Mouse (Mus musculus) heart, embryonic 12.5 days (tissue): ENCODE measurements at regions not wholly inside any gene's neighbourhood (a gene's known extent, or its start where the extent isn't known, plus 50 kb on each side); places are given as distances from the start of the nearest gene placed in this dataset.

Experiments
- ATAC-seq: fragments of 200-750 bp; cut with Nextera tagmentation; 2 replicates; pipeline ENCODE4 v1.8.0; 2017; ENCODE audit warnings: moderate TSS enrichment, moderate library complexity; ENCODE audit not compliant: insufficient number of reproducible peaks, low FRiP score
- H3K27ac ChIP-seq: fragments of 300-500 bp; sonication (generic); 2 replicates; pipeline ENCODE4 v1.5.1; 2016; ENCODE audit warnings: mild to moderate bottlenecking, moderate library complexity; ENCODE audit not compliant: poor library complexity, severe bottlenecking
- H3K27me3 ChIP-seq: fragments of 300-500 bp; sonication (generic); replicated peaks from 2 replicates; pipeline ENCODE4 v1.6.1; 2016; ENCODE audit warnings: mild to moderate bottlenecking, moderate library complexity
- H3K36me3 ChIP-seq: fragments of 300-500 bp; sonication (generic); 2 replicates; pipeline ENCODE4 v1.6.1; 2016; ENCODE audit warnings: mild to moderate bottlenecking, moderate library complexity
- H3K4me1 ChIP-seq: fragments of 300-500 bp; sonication (generic); replicated peaks from 2 replicates; pipeline ENCODE4 v1.6.1; 2016; ENCODE audit warnings: mild to moderate bottlenecking
- H3K4me2 ChIP-seq: fragments of 300-500 bp; sonication (generic); 2 replicates; pipeline ENCODE4 v1.6.1; 2016; ENCODE audit warnings: mild to moderate bottlenecking, moderate library complexity
- H3K4me3 ChIP-seq: fragments of 300-500 bp; sonication (generic); 2 replicates; pipeline ENCODE4 v1.5.1; 2016; ENCODE audit warnings: mild to moderate bottlenecking
- H3K9ac ChIP-seq: fragments of 300-500 bp; sonication (generic); 2 replicates; pipeline ENCODE4 v1.6.1; 2016; ENCODE audit warnings: mild to moderate bottlenecking, moderate library complexity
- H3K9me3 ChIP-seq: fragments of 300-500 bp; sonication (generic); replicated peaks from 2 replicates; pipeline ENCODE4 v1.6.1; 2016; ENCODE audit warnings: mild to moderate bottlenecking, moderate library complexity
- WGBS: fragments of 180-500 bp; shearing (Covaris S2); methylation state at CpG from one replicate; pipeline ENCODE4 v1.1.7; 2016; 5-methylcytosine and 5-hydroxymethylcytosine counted together

DNA sequence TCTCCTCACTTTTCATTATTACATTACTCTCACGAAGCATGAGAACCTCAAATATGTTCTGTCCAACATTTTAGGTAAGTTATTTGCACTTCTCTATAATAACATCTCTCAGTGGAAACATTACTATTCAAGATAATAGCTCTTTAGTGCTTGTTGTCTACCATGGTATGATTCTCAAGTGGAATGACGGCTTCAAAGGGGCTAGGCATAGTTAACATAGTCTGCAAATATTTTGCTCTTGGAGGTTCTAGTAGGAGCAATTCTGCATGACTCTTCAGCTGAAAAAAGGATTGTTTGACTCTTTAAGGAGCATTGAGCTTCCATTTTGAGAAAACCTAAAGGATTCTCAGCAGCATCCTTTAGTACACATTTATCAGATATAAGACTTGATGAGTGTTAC lies 182.5 kb upstream of the Tprg start:
- no peak overlapping the region for H3K9ac ChIP-seq
- H3K36me3 ChIP-seq, result no peaks in the 10 kb centered on the region
- no peaks in the 10 kb centered on the region for H3K4me1 ChIP-seq
- H3K4me3 ChIP-seq, result no peak overlapping the region
- 63% methylated on average over 2 of the region's 2 CpGs for WGBS
- H3K9me3 ChIP-seq, result no peaks in the 10 kb centered on the region
- H3K4me2 ChIP-seq, result no peak overlapping the region
- H3K27ac ChIP-seq, result no peak overlapping the region
- no peak for ATAC-seq
- no peaks in the 10 kb centered on the region for H3K27me3 ChIP-seq

DNA sequence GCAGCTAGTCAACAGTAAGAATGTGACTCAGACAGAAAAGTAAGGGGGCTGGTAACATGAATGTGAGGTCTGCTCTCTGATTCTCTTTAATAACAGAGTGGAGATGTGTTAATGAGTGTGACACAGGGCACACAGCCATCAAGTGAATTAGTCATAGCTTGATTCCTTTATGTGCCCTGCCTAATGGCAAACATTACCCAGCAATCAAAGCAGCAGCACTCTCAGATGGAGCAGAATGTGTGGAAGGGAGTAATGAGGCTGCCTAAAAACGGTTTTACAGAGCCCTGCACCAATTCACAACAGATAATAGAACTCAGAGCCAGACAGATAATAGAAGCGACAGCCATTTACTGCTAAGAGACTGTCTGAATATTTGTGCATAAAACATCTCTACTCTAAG lies 182.0 kb upstream of the Tprg start:
- Histone ChIP-seq H3K9ac (no peak overlapping the region), H3K27ac (no peak overlapping the region), H3K36me3 (no peaks in the 10 kb centered on the region), H3K27me3 (no peaks in the 10 kb centered on the region), H3K4me1 (no peaks in the 10 kb centered on the region), H3K9me3 (no peaks in the 10 kb centered on the region), H3K4me2 (no peak overlapping the region), H3K4me3 (no peak overlapping the region)
- no peak for ATAC-seq
- 44% methylated on average over 2 of the region's 2 CpGs for WGBS

DNA sequence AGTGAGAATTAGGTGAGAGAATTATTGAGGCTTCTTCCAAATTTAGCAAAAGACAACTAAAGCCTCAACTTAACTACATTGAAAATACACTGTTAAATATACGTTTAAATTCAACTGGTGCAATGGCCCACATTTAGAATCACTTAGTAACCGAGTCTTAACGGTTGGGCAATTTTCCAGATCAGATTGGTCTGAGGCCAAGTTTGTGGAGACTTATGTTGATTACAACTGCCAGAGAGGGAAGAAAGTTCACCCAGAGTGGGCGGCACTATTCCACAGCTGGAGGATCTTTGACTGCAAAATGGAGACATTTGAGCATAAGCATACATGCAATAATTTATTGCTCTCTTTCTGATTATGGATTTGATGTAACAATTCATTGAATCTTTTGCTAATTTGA lies 146.5 kb upstream of the Tprg start:
- Histone ChIP-seq H3K4me3 (no peak overlapping the region), H3K4me2 (no peak overlapping the region), H3K4me1 (no peaks in the 10 kb centered on the region), H3K9me3 (no peaks in the 10 kb centered on the region; the same call in 1 of the 2 replicates), H3K9ac (no peak overlapping the region), H3K27me3 (no peaks in the 10 kb centered on the region), H3K36me3 (no peaks in the 10 kb centered on the region), H3K27ac (no peak overlapping the region)
- WGBS, result 62% methylated on average over 4 of the region's 4 CpGs
- no peak for ATAC-seq

- ATAC-seq, result no peak
These were observed 139.1 kb upstream of the Tprg start for GRCm38 (mm10) chr16:25147486-25147885.

DNA sequence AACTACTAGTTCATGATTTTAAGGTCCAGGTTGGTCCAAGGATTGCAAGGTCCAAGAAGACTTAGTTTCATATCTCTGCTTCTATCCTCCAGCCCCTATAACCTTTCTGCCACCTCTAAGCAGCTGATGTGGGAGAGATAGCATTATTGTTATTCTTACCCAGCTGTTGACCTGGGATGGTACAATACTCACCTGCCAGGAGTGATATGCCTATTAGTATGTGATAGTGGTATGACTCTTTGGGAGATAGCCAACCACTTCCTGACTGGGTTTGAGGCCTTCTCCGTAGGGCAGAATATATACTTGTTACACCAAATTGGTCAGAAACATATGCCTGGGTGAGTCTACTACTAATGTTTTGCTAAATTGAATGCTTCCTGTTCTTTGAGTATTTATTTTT lies 137.4 kb upstream of the Tprg start:
- WGBS, result 77% methylated on average over 1 of the region's 1 CpGs
- H3K4me3 ChIP-seq, result no peak overlapping the region
- H3K9ac ChIP-seq, result no peak overlapping the region
- ATAC-seq, result no peak
- no peaks in the 10 kb centered on the region for H3K27me3 ChIP-seq
- H3K4me1 ChIP-seq, result no peaks in the 10 kb centered on the region
- H3K27ac ChIP-seq, result no peak overlapping the region
- no peak overlapping the region for H3K4me2 ChIP-seq
- no peaks in the 10 kb centered on the region for H3K36me3 ChIP-seq
- H3K9me3 ChIP-seq, result no peaks in the 10 kb centered on the region

More at GRCm38 (mm10) chr16:25147486-25147885, 139.1 kb upstream of the Tprg start:
- Histone ChIP-seq H3K4me2 (no peak overlapping the region), H3K9ac (no peak overlapping the region), H3K27ac (no peak overlapping the region), H3K9me3 (no peaks in the 10 kb centered on the region), H3K4me1 (no peaks in the 10 kb centered on the region), H3K27me3 (no peaks in the 10 kb centered on the region), H3K36me3 (no peaks in the 10 kb centered on the region), H3K4me3 (no peak overlapping the region)
- WGBS, result 72% methylated on average over 4 of the region's 4 CpGs

DNA sequence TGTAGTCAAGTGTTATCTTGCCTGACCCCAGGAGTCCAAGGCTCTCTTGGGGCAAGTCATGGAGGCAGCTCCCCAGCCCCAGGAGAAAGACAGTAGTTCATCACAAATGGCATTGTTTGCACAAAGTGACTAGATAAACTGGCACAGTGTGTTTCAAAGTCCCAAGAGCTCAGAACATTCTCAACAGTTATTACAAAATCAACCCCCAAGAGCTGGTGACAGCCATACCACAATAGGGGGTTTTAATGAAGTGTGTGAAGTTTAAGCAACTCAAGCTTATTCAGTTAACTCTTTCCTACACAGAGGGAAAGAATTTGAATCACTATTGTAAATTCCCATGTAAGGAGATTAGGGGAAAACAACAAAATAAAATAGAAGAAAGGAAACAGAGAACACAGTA lies 109.7 kb upstream of the Tprg start:
- no peak overlapping the region for H3K27ac ChIP-seq
- H3K4me3 ChIP-seq, result no peak overlapping the region
- H3K4me2 ChIP-seq, result no peak overlapping the region
- H3K27me3 ChIP-seq, result no peaks in the 10 kb centered on the region
- H3K4me1 ChIP-seq, result peaks cover 3% of the 10 kb centered on the region; the same call in 1 of the 2 replicates
- no peaks in the 10 kb centered on the region for H3K9me3 ChIP-seq
- H3K9ac ChIP-seq, result no peak overlapping the region
- ATAC-seq, result no peak
- H3K36me3 ChIP-seq, result no peaks in the 10 kb centered on the region

DNA sequence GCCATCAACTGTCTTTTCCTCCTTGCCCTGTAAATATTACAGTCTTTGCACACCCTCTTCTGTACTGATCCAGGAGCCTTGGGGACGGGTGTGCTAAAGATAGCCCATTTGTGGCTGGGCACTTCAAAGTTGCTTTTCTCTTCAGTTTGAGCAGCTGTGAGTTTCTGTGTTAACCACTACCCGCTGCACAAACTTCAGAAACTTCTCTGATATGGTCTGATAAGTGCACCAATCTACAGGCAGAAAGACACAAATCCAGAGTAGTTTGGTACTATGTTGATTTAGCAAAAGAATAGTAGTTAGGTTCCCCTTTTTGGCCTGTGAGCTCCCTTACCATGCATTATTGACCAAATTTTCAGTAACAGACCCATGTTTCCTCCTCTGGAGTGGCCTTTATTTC lies 108.6 kb upstream of the Tprg start:
- Histone ChIP-seq H3K9ac (no peak overlapping the region), H3K36me3 (no peaks in the 10 kb centered on the region), H3K4me1 (peaks cover 3% of the 10 kb centered on the region; the same call in 1 of the 2 replicates), H3K9me3 (no peaks in the 10 kb centered on the region), H3K27ac (no peak overlapping the region), H3K27me3 (no peaks in the 10 kb centered on the region), H3K4me3 (no peak overlapping the region), H3K4me2 (no peak overlapping the region)
- ATAC-seq, result no peak
- WGBS, result 39% methylated on average over 2 of the region's 2 CpGs

DNA sequence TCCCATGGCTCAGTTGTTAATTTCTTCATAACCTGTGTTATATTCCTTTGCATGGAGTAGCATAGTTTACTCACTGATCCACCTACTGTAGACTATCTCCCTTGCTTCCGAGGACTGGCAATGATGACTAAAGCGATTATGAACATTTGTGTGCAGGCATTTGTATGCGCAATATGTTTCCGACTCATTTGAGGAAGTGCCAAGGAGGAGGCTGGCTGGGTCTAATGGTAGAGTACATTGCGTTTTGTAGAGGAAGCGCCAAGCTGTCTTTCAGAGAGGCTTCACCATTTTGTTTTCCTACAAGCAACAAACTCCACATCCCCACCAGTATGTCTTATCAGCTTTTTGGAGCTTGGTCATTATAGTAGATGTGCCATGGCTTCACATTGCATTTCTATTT lies 104.7 kb upstream of the Tprg start:
- no peak overlapping the region for H3K4me2 ChIP-seq
- peaks cover 3% of the 10 kb centered on the region; the same call in 1 of the 2 replicates for H3K4me1 ChIP-seq
- no peaks in the 10 kb centered on the region for H3K36me3 ChIP-seq
- no peaks in the 10 kb centered on the region for H3K9me3 ChIP-seq
- H3K27me3 ChIP-seq, result no peaks in the 10 kb centered on the region
- H3K9ac ChIP-seq, result no peak overlapping the region
- no peak overlapping the region for H3K4me3 ChIP-seq
- WGBS, result 93% methylated on average over 6 of the region's 6 CpGs
- no peak for ATAC-seq
- no peak overlapping the region for H3K27ac ChIP-seq

GRCm38 (mm10) chr16:25197079-25197478 lies 89.5 kb upstream of the Tprg start:
- H3K27ac ChIP-seq, result no peak overlapping the region
- no peaks in the 10 kb centered on the region for H3K27me3 ChIP-seq
- 86% methylated on average over 5 of the region's 5 CpGs for WGBS
- H3K4me2 ChIP-seq, result no peak overlapping the region
- H3K4me3 ChIP-seq, result no peak overlapping the region
- 0 out of 2 replicates have a peak, but pooled peaks cover 4% of the 10 kb centered on the region for H3K4me1 ChIP-seq
- no peaks in the 10 kb centered on the region for H3K9me3 ChIP-seq
- ATAC-seq, result no peak
- no peak overlapping the region for H3K9ac ChIP-seq
- H3K36me3 ChIP-seq, result no peaks in the 10 kb centered on the region

- Histone ChIP-seq H3K27ac (no peak overlapping the region), H3K36me3 (no peaks in the 10 kb centered on the region), H3K9me3 (no peaks in the 10 kb centered on the region), H3K9ac (no peak overlapping the region), H3K4me2 (no peak overlapping the region), H3K27me3 (no peaks in the 10 kb centered on the region), H3K4me1 (0 out of 2 replicates have a peak, but pooled peaks cover 4% of the 10 kb centered on the region), H3K4me3 (no peak overlapping the region)
- ATAC-seq, result no peak
- 30% methylated on average over 3 of the region's 3 CpGs for WGBS
These were observed 87.8 kb upstream of the Tprg start for GRCm38 (mm10) chr16:25198844-25199243.

- no peak overlapping the region for H3K4me3 ChIP-seq
- H3K27me3 ChIP-seq, result no peaks in the 10 kb centered on the region
- H3K9ac ChIP-seq, result no peak overlapping the region
- ATAC-seq, result no peak
- H3K36me3 ChIP-seq, result no peaks in the 10 kb centered on the region
- no peak overlapping the region for H3K27ac ChIP-seq
- no peaks in the 10 kb centered on the region for H3K9me3 ChIP-seq
- H3K4me2 ChIP-seq, result no peak overlapping the region
- 0 out of 2 replicates have a peak, but pooled peaks cover 4% of the 10 kb centered on the region for H3K4me1 ChIP-seq
These were observed 86.6 kb upstream of the Tprg start for GRCm38 (mm10) chr16:25199984-25200383.

GRCm38 (mm10) chr16:25201094-25201770 lies 85.4 kb upstream of the Tprg start:
- no peaks in the 10 kb centered on the region for H3K27me3 ChIP-seq
- WGBS, result 64% methylated on average over 7 of the region's 7 CpGs
- 0 out of 2 replicates have a peak, but pooled peaks cover 4% of the 10 kb centered on the region for H3K4me1 ChIP-seq
- no peak for ATAC-seq
- H3K4me3 ChIP-seq, result no peak overlapping the region
- H3K9me3 ChIP-seq, result no peaks in the 10 kb centered on the region
- H3K4me2 ChIP-seq, result no peak overlapping the region
- H3K36me3 ChIP-seq, result no peaks in the 10 kb centered on the region
- no peak overlapping the region for H3K27ac ChIP-seq
- H3K9ac ChIP-seq, result no peak overlapping the region
